Mouse (Mus musculus) right cerebral cortex, postnatal 14 days (tissue): ENCODE results near the gene Rab5a.
A peak's percentile ranks its signal among the peaks of the same experiment; 100 is the strongest.
"Not testable (repeated sequence)": the region's sequence is repeated elsewhere in the genome, so short reads cannot be mapped to it uniquely, and the experiment has no call there.

Experiments used
- DNase-seq: peaks from one replicate; pipeline ENCODE4 v3.0.0; 2022

The Rab5a gene

GRCm38 (mm10) chr17:53478858-53479603 is at the start of gene Rab5a:
Rab5a (plus strand) TSS chr17:53479234.
- DNase-seq, result peak; percentile 100

DNA sequence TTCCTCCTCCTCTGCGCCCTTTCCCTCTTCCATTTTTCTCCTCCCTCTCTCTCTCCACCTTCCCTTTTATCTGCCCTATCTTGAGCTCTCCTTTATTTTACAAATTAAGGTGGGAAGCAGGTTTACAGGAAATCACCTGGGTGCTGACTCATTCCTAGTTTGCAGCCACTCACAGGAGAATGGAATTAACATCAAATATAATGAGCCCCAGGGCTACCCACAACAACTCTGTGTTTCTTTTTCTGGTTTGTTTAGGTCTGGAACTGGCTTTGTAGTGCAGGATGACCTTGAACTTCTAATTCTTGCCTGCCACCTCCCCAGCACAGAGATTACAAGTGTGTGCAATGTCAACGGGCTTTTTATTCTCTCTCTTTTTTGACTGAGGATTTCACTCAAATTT is 22.9 kb upstream of the Rab5a start:
- DNase-seq, result no peak

- no peak for DNase-seq
Measured at GRCm38 (mm10) chr17:53456742-53457141, 22.3 kb upstream of the Rab5a start.

DNA sequence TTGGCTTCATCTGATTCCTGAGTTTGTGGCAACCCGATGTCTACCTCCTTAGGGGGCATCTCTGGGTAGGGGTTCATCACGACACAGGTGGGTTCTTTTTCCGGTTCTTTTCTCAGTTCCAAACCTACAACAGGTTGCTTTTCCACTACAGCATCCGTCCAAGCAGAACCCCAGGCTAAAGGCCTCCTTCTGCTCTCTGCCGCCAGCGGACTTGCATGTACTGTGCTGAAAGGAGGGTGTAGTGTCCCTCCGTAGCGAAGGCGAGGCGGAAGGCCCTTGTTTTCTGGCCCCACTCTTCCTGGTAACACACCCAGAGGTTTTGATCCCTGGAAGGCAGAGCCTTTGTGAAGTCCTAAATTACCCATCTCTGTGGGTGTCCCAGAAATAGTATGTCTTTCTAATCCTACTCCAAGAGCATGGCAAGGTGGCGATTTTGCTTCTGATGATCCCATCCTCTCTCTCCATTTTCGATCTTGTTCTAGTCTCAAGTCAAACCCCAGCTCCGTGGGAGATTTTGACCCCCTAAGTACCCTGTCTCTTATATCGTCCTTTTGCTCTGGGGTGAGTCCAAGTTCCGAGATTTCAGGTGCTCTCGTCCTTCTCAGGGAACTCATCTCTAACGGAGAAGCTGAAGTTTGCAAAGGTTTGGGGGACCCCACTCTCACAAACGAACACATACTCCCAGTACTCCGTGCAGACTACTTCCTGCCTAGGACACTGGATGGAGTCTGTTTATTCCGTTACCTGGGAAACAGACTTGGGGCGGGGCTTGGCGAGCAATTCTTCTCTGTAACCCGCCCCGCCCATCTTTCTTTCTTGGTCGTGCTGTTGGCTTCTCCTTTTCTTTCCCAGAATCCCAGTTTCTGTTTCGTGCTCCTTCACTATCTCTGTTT is 16.2 kb upstream of the Rab5a start, which contains the start of gene Efhb:
Efhb (minus strand) TSS at position 719 of the 893 bp plus-strand sequence.
- peak; percentile 65 for DNase-seq

DNA sequence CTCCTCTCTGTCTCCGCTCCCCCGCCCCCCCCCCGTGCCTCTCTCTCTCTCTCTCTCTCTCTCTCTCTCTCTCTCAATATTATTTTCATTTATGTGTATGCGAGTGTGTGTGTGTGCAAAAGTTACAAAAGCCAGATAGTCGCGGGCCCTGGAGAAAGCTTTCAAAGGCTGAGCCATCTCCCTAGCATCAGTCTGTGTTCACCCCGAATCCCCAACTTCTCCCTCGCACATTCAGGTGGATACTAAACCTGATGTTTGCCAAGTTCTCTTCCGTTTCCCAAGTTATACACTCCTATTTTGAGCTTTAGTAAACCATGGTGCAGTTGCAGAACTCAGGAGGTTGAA is 15.6 kb upstream of the Rab5a start:
- DNase-seq, result no peak

DNA sequence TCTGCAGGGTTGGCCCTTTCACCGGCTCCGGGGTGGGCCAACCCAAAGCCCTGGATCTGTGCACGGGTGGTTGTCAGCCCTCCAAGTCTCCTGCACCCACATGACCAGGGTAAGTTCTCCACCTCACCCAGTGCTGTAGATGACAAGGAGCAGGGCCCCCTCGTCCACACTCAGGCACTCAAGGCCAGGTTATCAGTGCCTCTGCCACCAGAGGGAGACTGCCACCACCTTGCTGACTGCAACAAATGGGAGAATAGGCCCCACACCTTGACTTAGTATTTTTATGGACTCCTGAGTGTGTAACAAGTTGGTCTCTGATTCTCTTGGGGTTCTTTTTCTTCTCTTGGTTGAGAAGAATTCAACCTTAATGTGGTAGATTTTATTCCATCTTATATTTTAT is 13.5 kb upstream of the Rab5a start:
- DNase-seq, result no peak

DNA sequence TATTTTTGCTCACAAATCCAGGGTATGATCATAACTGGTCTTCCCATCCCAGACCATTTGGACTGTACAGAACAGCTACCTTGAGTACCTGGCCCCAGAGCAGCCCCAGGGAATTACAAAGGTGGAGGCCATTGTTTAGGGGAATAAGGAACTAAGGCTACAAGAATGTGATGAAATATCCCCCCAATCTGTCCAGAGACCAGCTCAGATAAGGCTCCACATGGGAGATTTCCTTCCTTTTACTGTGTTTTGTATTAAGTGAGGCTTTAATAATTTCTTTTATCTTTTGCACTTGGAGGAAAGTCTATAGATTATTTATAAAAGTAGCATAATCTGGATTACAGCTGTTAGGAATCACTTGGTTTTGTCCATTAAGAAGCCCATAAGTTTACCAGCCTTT is 10.3 kb upstream of the Rab5a start:
- DNase-seq, result no peak

DNA sequence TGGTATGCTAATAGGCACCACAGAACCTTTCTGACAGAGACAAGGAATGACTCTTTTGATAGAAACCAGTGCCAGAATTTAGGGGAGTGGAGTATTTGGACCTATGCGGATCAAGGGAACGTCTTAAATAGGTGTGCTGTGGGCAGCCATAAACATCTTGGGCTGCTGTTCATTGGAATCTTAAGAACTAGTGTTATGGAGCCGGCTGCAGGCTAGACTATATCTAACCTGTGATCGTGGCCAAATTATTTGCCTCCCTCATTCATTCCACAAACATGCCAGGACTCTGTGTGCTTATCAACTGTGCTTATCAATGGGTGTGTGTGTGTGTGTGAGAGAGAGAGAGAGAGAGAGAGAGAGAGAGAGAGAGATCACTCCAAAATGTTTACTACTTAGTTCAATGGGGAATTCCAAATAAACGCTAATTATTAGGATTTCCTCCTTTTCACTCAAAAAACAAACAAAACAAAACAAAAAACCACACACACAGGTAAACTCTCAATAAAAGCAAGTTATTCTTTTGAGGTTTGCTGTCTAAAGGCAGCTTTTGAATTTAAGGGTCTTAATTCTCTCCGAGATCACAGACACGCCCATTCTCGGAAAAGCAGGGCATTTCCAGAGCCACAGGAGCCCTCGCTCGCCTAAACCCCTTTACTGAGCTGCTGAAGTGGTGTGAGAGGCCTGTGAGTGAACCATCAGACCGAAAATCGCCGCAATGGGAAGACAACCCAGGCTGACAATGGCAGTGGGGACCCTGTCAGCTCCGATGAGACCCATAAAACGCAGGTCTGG is 772 bp upstream of the Rab5a start:
- DNase-seq, result no peak

GRCm38 (mm10) chr17:53479604-53480041 is 589 bp downstream of the Rab5a start:
- DNase-seq, result peak; percentile 62

- no peak for DNase-seq
Measured at GRCm38 (mm10) chr17:53480433-53480832, 1.4 kb downstream of the Rab5a start.

GRCm38 (mm10) chr17:53488291-53489006 is 9.4 kb downstream of the Rab5a start:
- no peak for DNase-seq

GRCm38 (mm10) chr17:53489007-53489378 is 10.0 kb downstream of the Rab5a start:
- no peak for DNase-seq

GRCm38 (mm10) chr17:53502966-53503365 is 23.9 kb downstream of the Rab5a start:
- no peak for DNase-seq

GRCm38 (mm10) chr17:53512311-53512951 is 33.4 kb downstream of the Rab5a start:
- peak; percentile 15 for DNase-seq

DNA sequence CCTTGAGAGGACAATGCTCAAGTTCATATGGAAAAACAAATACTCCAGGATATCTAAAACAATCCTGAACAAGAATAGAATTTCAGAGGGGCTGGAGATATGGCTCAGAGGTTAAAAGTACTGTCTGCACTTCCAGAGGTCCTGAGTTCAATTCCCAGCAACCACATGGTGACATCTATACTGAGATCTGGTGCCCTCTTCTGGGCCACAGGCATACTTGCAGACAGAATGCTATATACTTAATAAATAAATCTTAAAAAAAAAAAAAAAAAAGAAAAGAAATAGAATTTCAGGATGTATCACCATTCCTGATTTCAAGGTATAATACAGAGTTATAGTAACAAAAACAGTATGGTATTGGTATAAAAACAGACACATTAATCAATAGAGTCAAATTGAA is 40.3 kb downstream of the Rab5a start:
- no peak for DNase-seq

GRCm38 (mm10) chr17:53520509-53520908 is 41.5 kb downstream of the Rab5a start:
- no peak for DNase-seq

GRCm38 (mm10) chr17:53528034-53528433 is 49.0 kb downstream of the Rab5a start:
- DNase-seq, result no peak

- no peak for DNase-seq
Measured at GRCm38 (mm10) chr17:53531160-53531559, 52.1 kb downstream of the Rab5a start.

DNA sequence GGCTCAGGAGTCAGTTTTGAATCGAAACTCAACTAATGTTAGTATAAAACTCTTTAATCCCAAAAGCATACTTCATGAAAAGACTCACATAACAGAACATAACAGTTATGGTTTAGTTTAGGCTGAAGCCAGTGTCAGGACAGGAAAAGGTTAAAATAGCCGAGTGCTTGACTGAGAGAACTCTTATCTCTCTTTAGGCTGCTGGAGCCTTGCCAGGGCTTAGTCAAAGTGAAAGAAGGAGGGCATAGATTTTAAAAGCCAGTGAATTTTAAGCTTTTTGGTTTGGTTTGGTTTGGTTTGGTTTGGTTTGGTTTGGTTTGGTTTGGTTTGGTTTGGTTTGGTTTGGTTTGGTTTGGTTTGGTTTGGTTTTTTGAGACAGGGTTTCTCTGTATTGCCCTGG is 53.4 kb downstream of the Rab5a start:
- DNase-seq, result no peak

- DNase-seq, result not testable (repeated sequence)
Measured at GRCm38 (mm10) chr17:53539351-53539750, 60.3 kb downstream of the Rab5a start, which contains the start of gene Pp2d1. Pp2d1 (minus strand) TSS chr17:53539451.

DNA sequence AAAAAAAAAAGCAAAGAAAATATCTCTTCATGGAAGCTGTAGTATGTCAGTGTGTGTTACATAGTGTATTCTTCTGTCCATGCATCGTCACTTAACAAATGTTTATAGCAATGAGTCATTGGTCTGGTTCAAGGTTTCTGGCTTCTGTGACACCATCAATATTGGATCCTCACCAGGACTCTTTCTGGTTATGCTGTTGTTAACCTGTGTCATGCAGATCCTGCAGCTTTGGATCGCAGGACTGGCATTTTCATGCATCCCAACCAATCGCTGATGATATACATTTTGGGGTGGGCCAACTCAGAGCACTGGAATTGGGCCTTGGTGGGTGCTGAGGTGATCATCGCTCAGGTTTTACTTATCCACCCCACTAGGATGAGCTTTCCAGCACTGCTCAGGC is 63.5 kb downstream of the Rab5a start:
- DNase-seq, result no peak
